ENCODE assay signal across 26 mouse cellular contexts in genomic region chr5:20417348-20417747, GRCm38 (mm10).
"Had no signal": no experiment of that assay in that cellular context is flagged by ENCODE, and none has a peak within 500 bp of the region (broad histone marks: within the 10 kb centered on the region; RNA-seq: fewer than 3 reads in every experiment).

No protein-coding gene starts in this region.

- H3K9ac ChIP-seq: heart, embryonic 13.5 days; heart, embryonic 15.5 days; hindbrain, embryonic 13.5 days; hindbrain, embryonic 15.5 days; limb, embryonic 13.5 days; limb, embryonic 15.5 days; liver, embryonic 12.5 days; liver, embryonic 14.5 days had no signal

- H3K27ac ChIP-seq: gastrocnemius, adult 2 months; heart, adult 2 months; heart, embryonic 13.5 days; heart, embryonic 15.5 days; hindbrain, embryonic 13.5 days; hindbrain, embryonic 15.5 days; hindbrain, postnatal 0 days; limb, embryonic 13.5 days; limb, embryonic 15.5 days; liver, embryonic 12.5 days; liver, embryonic 14.5 days had no signal

- H3K27me3 ChIP-seq: heart, embryonic 13.5 days; heart, embryonic 15.5 days; hindbrain, embryonic 13.5 days; hindbrain, embryonic 15.5 days; limb, embryonic 13.5 days; limb, embryonic 15.5 days; liver, embryonic 12.5 days had no signal

- H3K36me3 ChIP-seq: heart, embryonic 13.5 days; heart, embryonic 15.5 days; hindbrain, embryonic 13.5 days; hindbrain, embryonic 15.5 days; limb, embryonic 13.5 days; limb, embryonic 15.5 days; liver, embryonic 12.5 days had no signal

- H3K4me2 ChIP-seq: heart, embryonic 11.5 days; heart, embryonic 13.5 days; heart, embryonic 15.5 days; hindbrain, embryonic 13.5 days; hindbrain, embryonic 15.5 days; limb, embryonic 13.5 days; limb, embryonic 15.5 days; liver, embryonic 12.5 days had no signal

- H3K4me1 ChIP-seq: heart, embryonic 13.5 days; heart, embryonic 15.5 days; hindbrain, embryonic 13.5 days; hindbrain, embryonic 15.5 days; limb, embryonic 13.5 days; limb, embryonic 15.5 days; liver, embryonic 12.5 days had no signal

- H3K9me3 ChIP-seq: heart, embryonic 15.5 days; hindbrain, embryonic 13.5 days; hindbrain, embryonic 15.5 days; limb, embryonic 13.5 days; limb, embryonic 15.5 days; liver, embryonic 12.5 days had no signal

- DNase-seq: gastrocnemius, adult 2 months; gastrocnemius, postnatal 10 days; gastrocnemius, postnatal 36 days; heart, adult 11 months; heart, adult 2 months; heart, postnatal 14 days; heart, postnatal 36 days; kidney, adult 18-20 months; kidney, adult 8-10 months; kidney, postnatal 10 days; kidney, postnatal 25 days; kidney, postnatal 4 days; layer of hippocampus, adult 9-11 months; layer of hippocampus, postnatal 36 days; left cerebral cortex, postnatal 4 days had no signal

- ATAC-seq: hindbrain, postnatal 0 days; intestine, embryonic 16.5 days; liver, embryonic 12.5 days had no signal

- H3K4me3 ChIP-seq: gastrocnemius, adult 2 months; heart, adult 2 months; heart, embryonic 13.5 days; heart, embryonic 15.5 days; hindbrain, embryonic 13.5 days; hindbrain, embryonic 15.5 days; limb, embryonic 13.5 days; limb, embryonic 15.5 days; liver, embryonic 12.5 days had no signal
